Mouse (Mus musculus) liver, adult 2 months (tissue): ENCODE measurements around the gene Rps8. TPM values are rescaled to one million over a fixed set of nuclear protein-coding genes. Genes with fewer than 3 reads are reported as not detected.

Experiments used
- DNase-seq: peaks from one replicate; pipeline ENCODE4 v3.0.0-alpha.2; 2011; ENCODE audit warnings: low read depth, low spot score; ENCODE audit errors: extremely low read depth
- H3K27ac ChIP-seq: fragments of 200-500 bp; replicated peaks from 2 replicates; pipeline ENCODE4 v1.5.1; 2012; ENCODE audit warnings: low read depth, mild to moderate bottlenecking, control low read depth, inconsistent platforms, low read length; ENCODE audit not compliant: insufficient read depth
- H3K27me3 ChIP-seq: fragments of 200-500 bp; 2 replicates; pipeline ENCODE4 v1.6.1; 2012; ENCODE audit warnings: mild to moderate bottlenecking, moderate library complexity, low read length, inconsistent platforms; ENCODE audit not compliant: control insufficient read depth, insufficient read depth
- H3K36me3 ChIP-seq: fragments of 200-500 bp; 2 replicates; pipeline ENCODE4 v1.6.1; 2012; ENCODE audit warnings: low read length, inconsistent platforms; ENCODE audit not compliant: control insufficient read depth, insufficient read depth
- H3K4me1 ChIP-seq: fragments of 200-500 bp; 2 replicates; pipeline ENCODE4 v1.6.1; 2011; ENCODE audit warnings: low read length; ENCODE audit not compliant: control insufficient read depth, insufficient read depth
- H3K4me3 ChIP-seq: fragments of 200-500 bp; 2 replicates; pipeline ENCODE4 v1.5.1; 2011; ENCODE audit warnings: low read depth, mild to moderate bottlenecking, control low read depth, low read length, moderate library complexity; ENCODE audit not compliant: insufficient read depth
- H3K79me2 ChIP-seq: fragments of 200-500 bp; 2 replicates; pipeline ENCODE4 v1.6.1; 2012; ENCODE audit warnings: inconsistent platforms, mild to moderate bottlenecking, low read length, moderate library complexity; ENCODE audit not compliant: control insufficient read depth, insufficient read depth
- H3K9ac ChIP-seq: fragments of 200-500 bp; 2 replicates; pipeline ENCODE4 v1.6.1; 2012; ENCODE audit warnings: low read depth, mild to moderate bottlenecking, control low read depth, inconsistent platforms, low read length
- CTCF ChIP-seq: fragments of 200-500 bp; IDR thresholded peaks from 2 replicates; pipeline ENCODE4 v1.5.1; 2011; ENCODE audit warnings: low read depth, low read length, control low read depth
- POLR2A ChIP-seq: fragments of 200-500 bp; IDR thresholded peaks from 2 replicates; pipeline ENCODE4 v1.6.1; 2011; ENCODE audit warnings: low read length, control low read depth; ENCODE audit not compliant: insufficient read depth; ENCODE audit errors: extremely low read depth
- WGBS: fragments of 180-500 bp; shearing (Covaris S2); methylation state at CpG from one replicate; pipeline ENCODE4 v1.1.7; 2018; 5-methylcytosine and 5-hydroxymethylcytosine counted together
- polyA plus RNA-seq: library from polyadenylated mRNA; depleted of rRNA; stranded (reverse); fragments of >200 nt; gene quantifications from 2 replicates; pipeline ENCODE4 v1.2.3, GENCODE M21; 2012
- total RNA-seq: library from RNA; depleted of rRNA; stranded (reverse); fragments of >200 nt; gene quantifications from 2 replicates; pipeline ENCODE4 v1.2.3, GENCODE M21; 2014

Rps8 gene
- total and polyA plus RNA-seq, 2 experiments = 370 to 449 TPM

DNA sequence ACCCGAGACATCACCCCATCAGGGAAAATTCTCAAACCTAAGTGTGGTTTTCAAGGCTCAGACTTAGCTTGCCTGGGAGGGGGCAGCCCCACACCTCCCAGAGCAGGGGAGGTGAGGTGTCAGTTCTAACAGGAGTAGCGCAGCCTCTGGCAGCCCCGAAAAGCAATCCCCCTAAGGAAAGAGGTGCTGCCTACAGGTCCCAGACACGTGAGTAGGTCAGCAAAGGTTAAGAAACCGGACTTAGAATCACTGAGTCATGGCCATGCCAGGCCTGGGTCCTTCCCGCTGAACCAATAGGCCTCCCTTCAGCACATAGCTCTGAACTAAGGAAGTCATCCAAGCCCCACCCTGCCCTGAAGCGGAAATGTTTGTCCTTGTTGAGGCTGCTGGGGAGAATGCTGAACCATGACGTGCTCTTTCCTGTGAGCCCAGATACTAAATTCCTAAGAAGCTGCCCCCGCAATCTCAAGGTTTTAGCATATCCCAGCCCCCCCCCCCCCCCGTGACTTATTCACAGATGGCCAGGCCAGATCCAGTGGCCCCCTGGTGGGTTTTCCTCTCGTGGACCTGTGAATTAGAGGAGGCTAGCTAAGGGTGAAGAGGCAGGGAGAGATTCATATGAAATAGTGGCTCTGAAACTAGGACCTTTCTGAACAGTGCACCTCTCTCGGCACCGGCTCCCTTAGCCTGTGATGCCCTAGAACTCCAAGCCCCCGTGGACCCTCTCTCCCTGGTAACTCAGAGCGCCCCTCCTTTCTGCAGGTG is 30.0 kb downstream of the Rps8 start:
- Histone ChIP-seq H3K4me3 (no peak overlapping the region), H3K79me2 (no peaks in the 10 kb centered on the region), H3K27ac (peak overlapping the region; percentile 86), H3K4me1 (peaks cover 15% of the 10 kb centered on the region; the same call in 1 of the 2 replicates), H3K36me3 (peaks cover 35% of the 10 kb centered on the region), H3K9ac (peak overlapping the region; percentile 27; the same call in 1 of the 2 replicates), H3K27me3 (no peaks in the 10 kb centered on the region)
- no peak for TF ChIP-seq POLR2A
- no peak for TF ChIP-seq CTCF
- DNase-seq = peak; percentile 74
- WGBS = 43% methylated on average over 15 of the region's 15 CpGs

DNA sequence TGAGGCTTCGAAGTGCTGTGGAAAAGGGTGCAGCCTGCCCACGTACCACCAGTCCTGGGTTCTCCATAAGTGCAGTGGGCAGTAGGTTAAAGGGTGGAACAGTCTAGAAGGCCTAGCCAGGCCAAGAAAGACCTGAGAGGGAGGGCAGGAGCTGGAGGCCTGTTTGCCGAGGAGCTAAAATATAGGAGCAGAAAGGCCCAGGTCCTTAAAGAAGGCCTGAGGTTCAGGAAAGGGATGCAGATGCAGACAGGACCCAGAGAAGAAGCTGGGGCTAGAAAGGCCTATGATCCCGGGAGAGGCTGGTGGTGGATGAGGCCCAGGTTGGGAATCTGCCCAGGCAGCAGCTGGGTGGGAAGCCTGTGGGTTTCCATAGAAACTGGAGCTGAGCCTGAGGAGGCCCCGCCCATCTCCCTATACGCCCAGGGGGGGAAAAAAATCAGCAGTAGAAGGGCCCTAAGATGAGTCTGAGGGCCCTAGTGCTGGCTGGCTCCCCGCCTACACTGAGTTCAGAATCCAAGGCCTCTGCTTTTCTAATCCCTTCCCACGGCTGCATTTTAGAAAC is 30.6 kb downstream of the Rps8 start, which contains the start of gene Btbd19:
TSS of gene Btbd19 (minus strand) at position 378 of the 562 bp plus-strand sequence.
- Histone ChIP-seq H3K9ac (peak within 1 kb of the TSS; percentile 27), H3K4me1 (peaks cover 10% of the 10 kb centered on the region; the same call in 1 of the 2 replicates), H3K27me3 (no peaks in the 10 kb centered on the region), H3K4me3 (no peak within 1 kb of the TSS), H3K27ac (peak within 1 kb of the TSS; percentile 86), H3K36me3 (peaks cover 29% of the 10 kb centered on the region), H3K79me2 (no peaks in the 10 kb centered on the region)
- 49% methylated on average over 8 of the region's 8 CpGs for WGBS
- DNase-seq = peak; percentile 33
- TF ChIP-seq POLR2A (no peak), CTCF (no peak)

DNA sequence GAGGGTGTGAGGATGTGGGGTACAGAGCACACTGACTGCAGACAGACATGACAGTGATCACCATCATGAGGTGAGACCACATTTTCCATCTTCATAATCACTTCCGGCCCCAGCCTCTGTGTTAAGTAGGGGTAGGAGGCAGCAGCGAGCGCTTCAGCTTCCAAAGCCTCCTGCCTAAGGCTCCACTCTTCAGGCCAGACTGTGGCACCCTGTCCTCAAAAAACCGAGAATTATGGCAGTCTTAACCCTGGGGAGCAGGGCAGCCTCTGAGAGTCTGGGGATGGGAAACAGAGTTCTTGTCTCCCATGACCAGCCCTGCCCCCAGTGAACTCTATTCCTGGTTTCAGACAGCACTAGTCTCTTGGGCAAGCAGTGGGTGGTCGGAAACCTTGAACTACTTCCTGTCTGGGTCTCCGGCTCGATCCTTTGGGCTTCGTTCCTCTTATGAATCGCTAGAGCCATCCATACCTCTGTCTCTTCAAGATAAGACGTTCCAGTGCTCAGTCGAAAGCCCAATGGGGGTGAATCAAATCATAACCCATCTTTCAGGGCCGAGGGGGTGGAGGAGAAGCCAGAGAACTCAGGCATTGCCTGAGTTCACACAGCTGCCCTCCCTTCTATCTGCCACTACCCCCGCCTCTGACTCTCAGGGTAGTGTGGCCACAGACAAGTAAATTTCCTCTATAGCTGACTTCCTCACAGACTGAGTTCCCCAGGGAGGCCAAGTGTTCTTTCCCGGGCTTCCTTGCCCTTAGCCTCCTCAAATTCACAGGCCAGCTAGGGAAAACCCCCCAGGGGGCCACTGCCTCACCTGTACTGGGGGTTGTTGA is 31.3 kb downstream of the Rps8 start:
- Histone ChIP-seq H3K27ac (peak overlapping the region; percentile 86), H3K36me3 (peaks cover 22% of the 10 kb centered on the region; the same call in 1 of the 2 replicates), H3K27me3 (no peaks in the 10 kb centered on the region), H3K9ac (peak overlapping the region; percentile 14), H3K4me1 (peaks cover 9% of the 10 kb centered on the region; the same call in 1 of the 2 replicates), H3K4me3 (no peak overlapping the region), H3K79me2 (no peaks in the 10 kb centered on the region)
- TF ChIP-seq CTCF (no peak), POLR2A (no peak)
- WGBS = 55% methylated on average over 14 of the region's 14 CpGs
- DNase-seq = peak; percentile 63

DNA sequence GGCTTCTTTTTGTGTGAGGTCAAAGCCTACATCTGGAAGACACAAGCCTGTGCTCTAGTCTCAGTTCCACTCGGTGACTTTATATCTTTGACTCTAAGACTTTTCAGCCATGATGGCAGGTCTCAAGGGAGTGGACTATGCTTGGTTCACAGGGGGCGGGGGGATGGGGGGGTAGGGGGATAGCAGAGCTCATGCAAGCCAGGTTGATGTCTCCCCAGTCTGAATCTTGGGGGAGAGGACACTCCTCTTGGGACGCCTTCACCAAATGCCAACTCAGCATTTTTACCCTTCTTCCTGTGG is 31.9 kb downstream of the Rps8 start:
- WGBS = 80% methylated on average over 3 of the region's 3 CpGs
- peaks cover 17% of the 10 kb centered on the region; the same call in 1 of the 2 replicates for H3K36me3 ChIP-seq
- peak overlapping the region; percentile 14; the same call in 1 of the 2 replicates for H3K9ac ChIP-seq
- no peaks in the 10 kb centered on the region for H3K27me3 ChIP-seq
- no peak overlapping the region for H3K4me3 ChIP-seq
- no peaks in the 10 kb centered on the region for H3K79me2 ChIP-seq
- H3K27ac ChIP-seq = peak overlapping the region; percentile 86
- DNase-seq = no peak
- TF ChIP-seq POLR2A (no peak), CTCF (no peak)
- peaks cover 8% of the 10 kb centered on the region; the same call in 1 of the 2 replicates for H3K4me1 ChIP-seq

DNA sequence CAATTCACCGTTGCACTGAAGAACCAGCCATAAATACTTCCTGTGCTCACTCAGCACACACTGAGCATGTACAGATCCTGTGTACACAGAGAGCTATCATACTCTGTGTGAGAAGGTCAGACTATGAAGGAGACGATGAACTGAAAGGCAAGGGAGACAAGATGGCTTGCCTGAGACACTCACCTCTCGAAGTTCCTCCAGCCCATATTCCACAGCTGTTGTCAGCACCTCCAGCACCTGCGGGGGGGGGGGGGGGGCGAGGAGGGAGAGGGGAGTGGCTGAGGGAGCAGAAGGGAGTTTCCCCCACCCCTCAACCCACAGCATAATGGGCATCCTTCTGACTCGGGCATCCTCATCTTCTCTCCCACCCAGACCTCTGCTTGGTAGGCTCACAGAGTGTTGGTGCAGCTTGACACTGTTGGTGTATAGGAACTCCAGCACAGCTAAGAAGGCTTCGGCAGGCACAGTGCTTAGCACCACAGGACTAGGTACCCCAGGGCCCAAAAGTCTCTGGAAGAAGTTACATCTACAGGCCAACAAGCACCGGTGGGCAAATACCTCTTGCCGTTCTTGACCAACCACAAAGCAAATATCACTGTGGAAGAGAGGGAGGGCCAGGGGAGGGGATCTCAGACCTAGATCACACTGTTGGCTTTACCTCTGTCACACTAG is 32.4 kb downstream of the Rps8 start:
- Histone ChIP-seq H3K4me1 (peaks cover 6% of the 10 kb centered on the region; the same call in 1 of the 2 replicates), H3K79me2 (no peaks in the 10 kb centered on the region), H3K4me3 (no peak overlapping the region), H3K9ac (no peak overlapping the region), H3K27me3 (no peaks in the 10 kb centered on the region), H3K27ac (no peak overlapping the region), H3K36me3 (peaks cover 12% of the 10 kb centered on the region; the same call in 1 of the 2 replicates)
- TF ChIP-seq POLR2A (no peak), CTCF (no peak)
- WGBS = 52% methylated on average over 9 of the region's 9 CpGs
- DNase-seq = no peak
